Mouse (Mus musculus) thymus, adult 2 months (tissue): Measurements from ENCODE around the gene Avpi1.

Experiments
- CTCF ChIP-seq: fragments of 200-500 bp; IDR thresholded peaks from 2 replicates; pipeline ENCODE4 v1.5.1; 2012; ENCODE audit warnings: mild to moderate bottlenecking, control low read depth, low read length, moderate library complexity, borderline replicate concordance; ENCODE audit not compliant: control insufficient read depth, poor library complexity, insufficient read depth; ENCODE audit errors: extremely low read depth
- POLR2A ChIP-seq: fragments of 200-500 bp; IDR thresholded peaks from 2 replicates; pipeline ENCODE4 v1.6.1; 2012; ENCODE audit warnings: mild to moderate bottlenecking, low read length, control low read depth, moderate library complexity; ENCODE audit not compliant: control insufficient read depth, poor library complexity, insufficient read depth; ENCODE audit errors: extremely low read depth

GRCm38 (mm10) chr19:42089103-42089747 lies 39.6 kb downstream of the Avpi1 start:
- TF ChIP-seq CTCF = no peak
- TF ChIP-seq POLR2A = no peak
